Mouse (Mus musculus) G1E (cell line): Measurements from ENCODE around the gene Syce3. TPM values are rescaled to one million over a fixed set of nuclear protein-coding genes. Genes with fewer than 3 reads are reported as not detected.

Experiments
- ATAC-seq: 2 replicates; pipeline ENCODE4 v1.8.0; 2016; ENCODE audit warnings: mild to moderate bottlenecking; ENCODE audit not compliant: insufficient number of reproducible peaks, poor library complexity, low FRiP score, severe bottlenecking; ENCODE audit errors: extremely low read depth
- DNase-seq: peaks from one replicate; pipeline ENCODE4 v3.0.0; 2012; ENCODE audit warnings: low spot score
- H3K27me3 ChIP-seq: 2 replicates; pipeline ENCODE4 v1.6.1; 2012; ENCODE audit warnings: mild to moderate bottlenecking, low read length, inconsistent platforms; ENCODE audit not compliant: insufficient read depth
- H3K36me3 ChIP-seq: replicated peaks from 2 replicates; pipeline ENCODE3; 2012; ENCODE audit warnings: mild to moderate bottlenecking, inconsistent platforms
- H3K4me1 ChIP-seq: 2 replicates; pipeline ENCODE4 v1.6.1; 2012; ENCODE audit warnings: low read depth, low read length, inconsistent platforms, mixed read lengths; ENCODE audit not compliant: insufficient read depth
- H3K4me3 ChIP-seq: 2 replicates; pipeline ENCODE4 v1.5.1; 2012; ENCODE audit warnings: low read depth, mild to moderate bottlenecking, inconsistent platforms, low read length, moderate library complexity, mixed read lengths
- H3K9me3 ChIP-seq: replicated peaks from 2 replicates; pipeline ENCODE4 v1.6.1; 2012; ENCODE audit warnings: inconsistent platforms
- CTCF ChIP-seq: IDR thresholded peaks from 2 replicates; pipeline ENCODE4 v1.5.1; 2012; ENCODE audit warnings: low read depth, low read length, inconsistent platforms, mixed read lengths
- GATA1 ChIP-seq: IDR thresholded peaks from 2 replicates; pipeline ENCODE4 v1.6.1; 2012; ENCODE audit warnings: borderline replicate concordance, low read length, inconsistent platforms, mixed read lengths
- GATA2 ChIP-seq: IDR thresholded peaks from 2 replicates; pipeline ENCODE4 v1.6.1; 2012; ENCODE audit warnings: low read depth, low read length, inconsistent platforms, borderline replicate concordance
- POLR2AphosphoS5 ChIP-seq: IDR thresholded peaks from 2 replicates; pipeline ENCODE4 v1.6.1; 2012; ENCODE audit warnings: low read depth, low read length, inconsistent platforms; ENCODE audit not compliant: insufficient replicate concordance
- TAL1 ChIP-seq: conservative IDR thresholded peaks from 2 replicates; pipeline ENCODE4 v1.6.1; 2012; ENCODE audit warnings: low read depth, low read length, inconsistent platforms, mixed read lengths
- polyA plus RNA-seq: library from polyadenylated mRNA; stranded (reverse); fragments of >175 nt; gene quantifications from 2 replicates; pipeline ENCODE4 v1.2.3, GENCODE M21; 2012
- total RNA-seq, 2 experiments: library from RNA; stranded (forward) in 1 of 2; stranded (reverse) in 1 of 2; fragments of 200-1000 nt in 1 of 2; fragments of >200 nt in 1 of 2; fragmentation: Nextera tagmentation in 1 of 2; gene quantifications; 2 replicates each; pipeline ENCODE4 v1.2.3; 2014 to 2017

Gene Syce3
- total and polyA plus RNA-seq, 3 experiments, result not detected

DNA sequence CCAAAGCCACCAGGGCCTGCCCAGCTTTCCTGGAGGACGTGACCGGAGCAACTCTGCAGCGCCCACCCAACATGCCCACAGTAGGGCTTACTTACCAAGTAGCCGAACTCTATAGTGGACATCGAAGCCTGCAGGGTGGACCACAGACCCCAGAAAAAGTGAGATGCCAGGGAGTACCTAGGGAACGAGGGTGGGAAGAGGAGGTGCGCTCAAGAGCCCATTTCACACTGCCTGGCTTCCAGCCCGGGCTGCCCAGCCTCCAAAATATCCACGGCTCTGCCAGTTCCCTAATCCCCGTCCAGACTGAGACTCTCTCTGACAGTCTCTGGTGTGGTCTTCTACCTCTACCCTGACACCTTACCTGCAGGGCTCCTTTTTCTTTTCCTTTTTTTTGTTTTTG is 16.4 kb upstream of the Syce3 start:
- no peak for TF ChIP-seq POLR2AphosphoS5
- no peak for TF ChIP-seq GATA1
- TF ChIP-seq TAL1, result no peak
- no peak for TF ChIP-seq GATA2
- no peak for TF ChIP-seq CTCF
- Histone ChIP-seq H3K27me3 (no peaks in the 10 kb centered on the region), H3K36me3 (peaks cover 70% of the 10 kb centered on the region), H3K9me3 (no peaks in the 10 kb centered on the region), H3K4me1 (peaks cover 23% of the 10 kb centered on the region), H3K4me3 (no peak overlapping the region)
- no peak for DNase-seq
- no peak for ATAC-seq

- no peak within 1 kb of the TSS for H3K4me3 ChIP-seq
- no peaks in the 10 kb centered on the region for H3K27me3 ChIP-seq
- TF ChIP-seq CTCF (no peak), TAL1 (no peak)
- ATAC-seq (no peak), DNase-seq (no peak)
- peaks cover 14% of the 10 kb centered on the region for H3K4me1 ChIP-seq
- no peaks in the 10 kb centered on the region for H3K9me3 ChIP-seq
- H3K36me3 ChIP-seq, result peaks cover 76% of the 10 kb centered on the region
Observed at GRCm38 (mm10) chr15:89425711-89426121, 15.4 kb upstream of the Syce3 start, which contains the start of gene Cpt1b. Gene Cpt1b, minus strand, starts transcription at chr15:89425863.

- no peak for ATAC-seq
- Histone ChIP-seq H3K36me3 (peaks cover 86% of the 10 kb centered on the region), H3K27me3 (no peaks in the 10 kb centered on the region), H3K4me1 (peaks cover 14% of the 10 kb centered on the region), H3K4me3 (no peak overlapping the region), H3K9me3 (no peaks in the 10 kb centered on the region)
- no peak for DNase-seq
- TF ChIP-seq POLR2AphosphoS5 (no peak), GATA1 (no peak), CTCF (no peak), TAL1 (no peak), GATA2 (no peak)
Observed at GRCm38 (mm10) chr15:89424621-89425020, 14.3 kb upstream of the Syce3 start.

- no peaks in the 10 kb centered on the region for H3K27me3 ChIP-seq
- TF ChIP-seq POLR2AphosphoS5 (no peak), TAL1 (no peak), GATA1 (no peak), CTCF (no peak), GATA2 (no peak)
- H3K9me3 ChIP-seq, result no peaks in the 10 kb centered on the region
- H3K36me3 ChIP-seq, result peaks cover 96% of the 10 kb centered on the region
- H3K4me1 ChIP-seq, result no peaks in the 10 kb centered on the region; the same call in none of the 2 replicates
- ATAC-seq, result no peak
- no peak overlapping the region for H3K4me3 ChIP-seq
- no peak for DNase-seq
Observed at GRCm38 (mm10) chr15:89421938-89422337, 11.6 kb upstream of the Syce3 start.

DNA sequence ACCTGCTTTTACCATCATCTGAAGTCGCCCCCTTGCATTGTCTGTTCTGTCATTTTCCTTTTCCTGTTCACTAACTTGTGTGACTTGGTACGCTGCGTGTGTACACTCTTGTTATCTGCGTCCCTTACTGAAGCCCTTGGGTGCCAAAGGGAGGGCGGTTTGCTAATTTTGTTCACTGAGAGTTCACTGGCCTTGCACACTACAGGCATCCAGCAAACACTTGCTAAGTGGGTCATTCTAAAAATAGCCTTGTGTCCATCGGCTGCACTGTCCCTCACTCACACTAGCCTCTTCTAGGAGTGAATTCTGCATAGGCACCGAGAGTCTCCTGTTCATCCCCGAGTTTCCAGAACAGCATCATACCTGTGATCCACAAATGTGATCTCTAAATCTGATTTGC is 5.0 kb upstream of the Syce3 start:
- Histone ChIP-seq H3K4me1 (no peaks in the 10 kb centered on the region), H3K36me3 (peaks cover 47% of the 10 kb centered on the region), H3K27me3 (peaks cover 4% of the 10 kb centered on the region; the same call in 1 of the 2 replicates), H3K4me3 (no peak overlapping the region), H3K9me3 (no peaks in the 10 kb centered on the region)
- ATAC-seq, result no peak
- no peak for DNase-seq
- TF ChIP-seq TAL1 (no peak), GATA2 (no peak), GATA1 (no peak), CTCF (no peak), POLR2AphosphoS5 (no peak)

DNA sequence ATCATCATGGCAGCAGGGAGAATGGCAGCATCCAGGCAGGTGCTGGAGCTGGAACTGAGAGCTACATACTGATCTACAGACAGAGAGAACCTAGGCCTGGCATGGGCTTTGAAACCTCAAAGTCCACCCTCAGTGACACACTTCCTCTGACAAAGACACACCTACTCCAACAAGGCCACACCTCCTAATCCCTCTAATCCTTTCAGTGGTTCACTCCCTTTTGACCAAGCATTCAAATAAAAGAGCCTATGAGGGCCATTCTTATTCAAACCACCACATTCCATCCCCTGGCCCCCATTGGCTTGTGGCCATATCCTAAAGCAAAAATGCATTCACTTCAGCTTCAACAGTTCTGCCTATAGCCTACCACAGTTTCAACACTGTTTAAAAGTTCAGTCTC is 3.6 kb downstream of the Syce3 start:
- peaks cover 10% of the 10 kb centered on the region; the same call in 1 of the 2 replicates for H3K27me3 ChIP-seq
- H3K4me1 ChIP-seq, result no peaks in the 10 kb centered on the region
- DNase-seq (no peak), ATAC-seq (no peak)
- no peak overlapping the region for H3K4me3 ChIP-seq
- no peaks in the 10 kb centered on the region for H3K36me3 ChIP-seq
- TF ChIP-seq GATA1, result no peak
- no peak for TF ChIP-seq TAL1
- TF ChIP-seq POLR2AphosphoS5, result no peak
- no peak for TF ChIP-seq GATA2
- no peak for TF ChIP-seq CTCF
- peaks cover 4% of the 10 kb centered on the region for H3K9me3 ChIP-seq
